Mouse (Mus musculus): ENCODE measurements at regions not wholly inside any gene's neighbourhood (a gene's known extent, or its start where the extent isn't known, plus 50 kb on each side); places are given as distances from the start of the nearest gene placed in this dataset.

DNA sequence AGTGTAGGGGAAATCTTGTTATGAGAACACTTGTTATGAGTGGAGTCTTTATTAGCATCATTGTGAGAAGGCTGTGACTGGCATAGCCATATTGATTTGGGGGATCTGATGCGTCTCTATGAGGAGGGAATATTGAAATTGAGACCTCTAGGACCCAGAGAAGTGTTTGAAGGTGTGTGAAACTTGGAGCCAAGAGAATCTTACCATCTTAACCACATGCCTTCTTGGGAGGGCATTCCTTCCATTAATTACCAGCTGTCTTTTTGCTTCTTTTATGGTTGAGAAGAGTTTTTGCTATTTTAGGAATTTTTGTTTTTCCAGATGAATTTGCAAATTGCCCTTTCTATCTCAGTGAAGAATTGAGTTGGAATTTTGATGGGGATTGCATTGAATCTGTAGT is 267.2 kb upstream of the A1bg start:
- Histone ChIP-seq H3K27me3 (ENCODE audit: control insufficient read depth, insufficient read depth, low read length) (no peaks in the 10 kb centered on the region), H3K4me2 (replicated peaks; ENCODE audit: low read depth) (no peak overlapping the region), H3K9ac (ENCODE audit: low read length) (no peak overlapping the region), H3K36me3 (ENCODE audit: control insufficient read depth, insufficient read depth, low read length) (no peaks in the 10 kb centered on the region), H3K9me3 (ENCODE audit: control insufficient read depth, low read length) (no peaks in the 10 kb centered on the region), H3K27ac (replicated peaks) (no peak overlapping the region), H3K4me3 (ENCODE audit: low read depth, low read length) (no peak overlapping the region), H3K4me1 (replicated peaks; ENCODE audit: control insufficient read depth, insufficient read depth) (no peaks in the 10 kb centered on the region)
- ATAC-seq (ENCODE audit: low FRiP score, low TSS enrichment) (no peak), DNase-seq (ENCODE audit: low spot score) (no peak)
- no peak for TF ChIP-seq EP300 (optimal IDR thresholded peaks at IDR 0.05)
- TF ChIP-seq CTCF (IDR thresholded peaks at IDR 0.05; ENCODE audit: low read depth), result no peak
- WGBS, result 88% methylated on average over 1 of the region's 1 CpGs

DNA sequence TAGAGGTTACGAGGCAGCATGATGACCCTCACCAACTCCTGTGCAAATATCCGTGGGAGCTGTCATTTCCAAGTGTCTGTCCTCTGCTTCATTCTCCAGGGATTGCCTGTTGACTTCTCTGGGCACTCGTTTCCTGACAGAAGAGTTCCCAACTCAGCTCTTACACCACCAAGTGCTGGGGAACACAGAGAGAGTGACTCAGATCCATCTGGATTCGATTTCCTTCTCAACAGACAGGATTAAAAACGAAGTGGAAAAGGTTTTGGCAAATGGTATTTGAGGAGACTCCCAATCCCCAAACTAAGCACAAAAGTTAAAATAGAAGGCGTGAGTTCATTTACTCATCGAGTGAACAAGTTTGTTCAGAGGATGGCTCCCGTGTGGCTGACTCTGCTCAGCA is 266.7 kb upstream of the A1bg start:
- Histone ChIP-seq H3K4me3 (ENCODE audit: low read depth, low read length) (no peak overlapping the region), H3K9me3 (ENCODE audit: control insufficient read depth, low read length) (no peaks in the 10 kb centered on the region), H3K27me3 (ENCODE audit: control insufficient read depth, insufficient read depth, low read length) (no peaks in the 10 kb centered on the region), H3K27ac (replicated peaks) (no peak overlapping the region), H3K4me2 (replicated peaks; ENCODE audit: low read depth) (no peak overlapping the region), H3K4me1 (replicated peaks; ENCODE audit: control insufficient read depth, insufficient read depth) (no peaks in the 10 kb centered on the region), H3K36me3 (ENCODE audit: control insufficient read depth, insufficient read depth, low read length) (no peaks in the 10 kb centered on the region), H3K9ac (ENCODE audit: low read length) (no peak overlapping the region)
- TF ChIP-seq CTCF (IDR thresholded peaks at IDR 0.05; ENCODE audit: low read depth) (no peak), EP300 (optimal IDR thresholded peaks at IDR 0.05) (no peak)
- DNase-seq (ENCODE audit: low spot score) (no peak), ATAC-seq (ENCODE audit: low FRiP score, low TSS enrichment) (no peak)
- WGBS, result 44% methylated on average over 8 of the region's 8 CpGs

DNA sequence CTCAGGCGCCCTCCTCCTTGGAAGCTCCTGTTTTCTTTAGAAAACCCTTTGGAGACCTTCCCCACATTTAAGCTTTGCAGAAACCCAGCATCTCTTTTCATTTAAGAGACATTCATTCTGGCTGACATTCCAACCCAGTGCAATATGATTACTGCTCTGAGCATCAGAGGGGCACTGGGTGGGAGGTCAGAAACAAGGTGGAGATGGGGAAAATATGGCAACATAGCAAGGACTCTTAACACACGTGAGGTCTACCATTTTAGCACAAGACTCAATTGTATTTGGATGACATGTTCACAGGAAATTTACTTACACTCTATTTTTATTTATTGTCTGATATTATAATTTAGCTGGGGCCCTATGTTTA is 261.8 kb upstream of the A1bg start:
- WGBS, result 72% methylated on average over 2 of the region's 2 CpGs
- H3K27ac ChIP-seq (replicated peaks), result no peak overlapping the region

DNA sequence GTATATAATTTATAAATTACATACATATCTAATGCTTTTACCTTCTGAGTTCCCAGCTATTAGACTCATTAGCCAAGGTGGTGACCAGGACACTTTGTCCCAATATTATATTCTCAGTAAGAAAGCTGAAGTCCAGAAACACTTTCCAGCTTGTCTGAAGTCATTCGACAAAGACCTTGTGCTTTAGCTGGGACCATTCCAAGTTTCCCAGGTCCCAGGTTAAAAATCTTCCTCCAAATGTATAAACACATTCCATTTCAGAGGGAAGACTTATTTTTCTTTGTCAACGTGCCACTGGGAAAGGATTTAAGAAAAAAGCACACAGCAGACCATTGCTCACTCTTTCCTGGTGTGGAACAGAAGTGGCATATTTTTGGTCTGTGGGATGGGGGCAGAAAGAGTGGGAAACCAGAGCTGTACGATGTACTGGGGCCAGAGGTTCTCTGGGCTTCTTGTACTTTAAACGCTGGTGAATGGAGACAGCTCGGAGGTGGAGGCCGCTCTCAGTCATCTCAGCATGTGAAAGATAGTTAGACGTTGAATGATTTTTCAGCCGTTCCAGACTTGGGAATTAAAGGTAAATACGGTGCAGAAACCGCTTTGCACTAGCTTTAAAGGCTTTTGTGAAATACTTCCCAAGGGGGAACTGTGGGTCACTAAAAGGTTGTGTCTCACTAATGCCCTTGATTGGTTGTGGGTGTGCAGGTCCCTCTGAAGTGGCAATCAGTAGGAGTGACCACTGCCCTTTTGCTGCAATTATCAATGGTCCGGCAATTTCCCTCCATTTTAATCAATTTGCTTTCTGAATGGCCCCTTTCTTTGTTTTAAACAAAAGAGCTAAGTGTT is 261.2 kb upstream of the A1bg start:
- H3K4me3 ChIP-seq (ENCODE audit: low read depth, low read length), result no peak overlapping the region
- no peak overlapping the region for H3K9ac ChIP-seq (ENCODE audit: low read length)
- H3K27ac ChIP-seq (replicated peaks), result no peak overlapping the region
- H3K4me1 ChIP-seq (replicated peaks; ENCODE audit: control insufficient read depth, insufficient read depth), result no peaks in the 10 kb centered on the region
- 39% methylated on average over 11 of the region's 11 CpGs for WGBS
- no peaks in the 10 kb centered on the region for H3K36me3 ChIP-seq (ENCODE audit: control insufficient read depth, insufficient read depth, low read length)
- no peak overlapping the region for H3K4me2 ChIP-seq (replicated peaks; ENCODE audit: low read depth)
- TF ChIP-seq CTCF (IDR thresholded peaks at IDR 0.05; ENCODE audit: low read depth), result no peak
- TF ChIP-seq EP300 (optimal IDR thresholded peaks at IDR 0.05), result no peak
- no peak for DNase-seq (ENCODE audit: low spot score)
- ATAC-seq (ENCODE audit: low FRiP score, low TSS enrichment), result no peak
- no peaks in the 10 kb centered on the region for H3K27me3 ChIP-seq (ENCODE audit: control insufficient read depth, insufficient read depth, low read length)
- H3K9me3 ChIP-seq (ENCODE audit: control insufficient read depth, low read length), result no peaks in the 10 kb centered on the region

More for the DNA sequence above, 261.8 kb upstream of the A1bg start:
- Histone ChIP-seq H3K4me3 (ENCODE audit: low read depth, low read length) (no peak overlapping the region), H3K4me1 (replicated peaks; ENCODE audit: control insufficient read depth, insufficient read depth) (no peaks in the 10 kb centered on the region), H3K4me2 (replicated peaks; ENCODE audit: low read depth) (no peak overlapping the region), H3K9me3 (ENCODE audit: control insufficient read depth, low read length) (no peaks in the 10 kb centered on the region), H3K36me3 (ENCODE audit: control insufficient read depth, insufficient read depth, low read length) (no peaks in the 10 kb centered on the region), H3K27me3 (ENCODE audit: control insufficient read depth, insufficient read depth, low read length) (no peaks in the 10 kb centered on the region), H3K9ac (ENCODE audit: low read length) (no peak overlapping the region)
- ATAC-seq (ENCODE audit: low FRiP score, low TSS enrichment) (no peak), DNase-seq (ENCODE audit: low spot score) (no peak)
- TF ChIP-seq CTCF (IDR thresholded peaks at IDR 0.05; ENCODE audit: low read depth), result no peak
- TF ChIP-seq EP300 (optimal IDR thresholded peaks at IDR 0.05), result no peak

DNA sequence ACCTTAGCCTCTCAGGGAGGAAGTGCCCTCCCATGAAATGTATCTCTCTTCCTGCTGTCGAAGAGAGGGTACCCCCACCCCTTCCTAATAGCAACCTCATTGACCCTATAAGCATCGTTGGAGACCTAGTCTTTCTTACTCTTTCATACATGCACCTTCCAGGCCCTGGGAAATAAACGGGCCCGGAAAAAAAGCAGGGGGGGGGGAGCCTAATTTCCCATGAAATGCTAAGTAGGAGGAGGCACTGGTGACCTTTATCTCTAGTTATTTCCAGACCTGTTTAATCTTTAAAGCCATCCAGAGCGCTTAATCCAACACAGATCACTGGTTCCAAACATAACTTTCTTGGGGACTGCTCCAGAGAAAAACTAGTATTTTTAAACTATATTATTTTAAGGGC is 260.5 kb upstream of the A1bg start:
- WGBS, result 37% methylated on average over 5 of the region's 5 CpGs
- no peaks in the 10 kb centered on the region for H3K36me3 ChIP-seq (ENCODE audit: control insufficient read depth, insufficient read depth, low read length)
- no peak overlapping the region for H3K4me3 ChIP-seq (ENCODE audit: low read depth, low read length)
- H3K27me3 ChIP-seq (ENCODE audit: control insufficient read depth, insufficient read depth, low read length), result no peaks in the 10 kb centered on the region
- H3K27ac ChIP-seq (replicated peaks), result no peak overlapping the region
- no peak for DNase-seq (ENCODE audit: low spot score)
- ATAC-seq (ENCODE audit: low FRiP score, low TSS enrichment), result no peak
- TF ChIP-seq CTCF (IDR thresholded peaks at IDR 0.05; ENCODE audit: low read depth) (no peak), EP300 (optimal IDR thresholded peaks at IDR 0.05) (no peak)
- H3K9me3 ChIP-seq (ENCODE audit: control insufficient read depth, low read length), result no peaks in the 10 kb centered on the region
- H3K4me1 ChIP-seq (replicated peaks; ENCODE audit: control insufficient read depth, insufficient read depth), result no peaks in the 10 kb centered on the region
- no peak overlapping the region for H3K4me2 ChIP-seq (replicated peaks; ENCODE audit: low read depth)
- H3K9ac ChIP-seq (ENCODE audit: low read length), result no peak overlapping the region

DNA sequence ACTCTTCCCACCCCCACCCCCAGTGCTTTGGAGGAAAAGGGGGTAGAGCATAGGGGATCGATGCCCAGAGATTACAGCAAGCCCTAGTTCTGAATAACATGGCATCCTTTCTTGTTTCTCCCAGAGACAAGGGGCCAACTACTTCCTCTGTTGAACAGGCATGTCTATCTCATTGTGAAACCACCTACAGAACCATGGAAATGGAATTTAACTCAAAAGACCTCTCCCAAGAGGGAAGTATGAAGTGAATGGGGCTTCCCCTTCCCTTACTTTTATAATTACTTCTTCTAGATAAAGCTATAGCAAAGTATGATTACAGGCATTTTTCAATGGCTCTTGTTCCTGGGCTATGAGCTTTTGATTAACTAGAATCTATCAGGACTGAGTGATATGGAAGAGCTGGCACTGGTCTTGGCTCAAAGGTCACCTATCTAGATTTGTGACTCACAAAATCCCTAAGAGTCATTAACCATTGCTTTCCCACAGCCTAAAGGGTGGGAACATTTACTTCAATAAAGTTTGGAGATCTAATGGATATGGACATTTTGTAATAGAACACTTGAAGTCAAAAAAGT is 246.1 kb upstream of the A1bg start:
- no peak for TF ChIP-seq CTCF (IDR thresholded peaks at IDR 0.05; ENCODE audit: low read depth)
- no peak for TF ChIP-seq EP300 (optimal IDR thresholded peaks at IDR 0.05)
- H3K4me3 ChIP-seq (ENCODE audit: low read depth, low read length), result no peak overlapping the region
- H3K9me3 ChIP-seq (ENCODE audit: control insufficient read depth, low read length), result no peaks in the 10 kb centered on the region
- H3K4me1 ChIP-seq (replicated peaks; ENCODE audit: control insufficient read depth, insufficient read depth), result no peaks in the 10 kb centered on the region
- DNase-seq (ENCODE audit: low spot score) (no peak), ATAC-seq (ENCODE audit: low FRiP score, low TSS enrichment) (0 out of 2 replicates have a peak, but pooled peaks have one; percentile 56)
- no peak overlapping the region for H3K4me2 ChIP-seq (replicated peaks; ENCODE audit: low read depth)
- H3K27me3 ChIP-seq (ENCODE audit: control insufficient read depth, insufficient read depth, low read length), result no peaks in the 10 kb centered on the region
- no peak overlapping the region for H3K9ac ChIP-seq (ENCODE audit: low read length)
- WGBS, result 85% methylated on average over 1 of the region's 1 CpGs
- no peak overlapping the region for H3K27ac ChIP-seq (replicated peaks)
- H3K36me3 ChIP-seq (ENCODE audit: control insufficient read depth, insufficient read depth, low read length), result no peaks in the 10 kb centered on the region

All from stomach, postnatal 0 days (tissue).